Mouse (Mus musculus): ENCODE measurements around the gene Gimap5.

- TF ChIP-seq CTCF (IDR thresholded peaks at IDR 0.05; ENCODE audit: insufficient read depth, low read length) (no peak), POLR2A (IDR thresholded peaks at IDR 0.05; ENCODE audit: borderline replicate concordance, extremely low read depth, low read depth, low read length) (no peak)
These were observed 5.4 kb upstream of the Gimap5 start for GRCm38 (mm10) chr6:48740501-48741169.

Data from lung, adult 2 months (tissue).